8 mouse cellular contexts compared by ENCODE assay signal in the genomic region with DNA sequence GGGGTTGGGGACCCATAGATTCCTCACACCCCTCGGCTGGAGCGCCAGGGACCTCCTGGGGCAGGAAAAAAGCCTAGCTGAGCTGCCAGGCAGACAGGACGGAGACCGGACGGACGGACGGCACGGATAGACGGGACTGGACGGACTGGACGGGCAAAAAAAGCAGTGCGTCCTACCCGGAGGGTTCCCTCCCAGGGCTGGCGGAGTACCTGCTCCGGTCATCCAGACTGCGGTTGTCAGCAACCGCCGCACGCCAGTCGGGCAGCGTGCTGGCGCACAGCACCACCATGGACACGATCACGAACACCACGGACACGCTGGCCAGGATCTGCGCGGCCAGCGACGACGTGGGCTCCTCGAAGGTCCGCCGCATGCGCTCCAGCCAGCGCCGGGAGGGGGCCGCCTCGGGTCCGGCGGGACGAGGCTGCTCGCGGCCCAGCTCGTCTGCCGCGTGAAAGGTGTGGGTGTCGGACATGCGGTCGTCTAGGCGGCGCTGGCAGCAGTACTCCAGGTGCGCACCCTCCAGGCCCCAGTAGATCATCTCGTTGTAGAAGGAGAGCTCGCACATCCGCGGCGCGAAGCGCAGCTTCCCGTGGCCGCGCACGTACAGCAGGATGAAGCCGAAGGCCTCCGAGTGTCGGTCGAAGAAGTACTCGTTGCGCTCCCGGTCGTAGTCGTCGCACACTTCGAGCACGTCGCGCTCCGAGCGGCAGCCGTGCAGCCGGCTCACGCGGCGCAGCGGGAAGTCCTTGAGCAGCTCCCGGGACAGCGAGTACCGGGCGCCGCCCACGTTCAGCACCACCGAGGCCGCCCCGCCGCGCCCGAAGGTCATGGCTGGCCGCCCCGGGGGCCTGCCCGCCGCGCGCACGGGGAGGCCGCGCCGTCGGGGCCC. TPM values are rescaled to one million over a fixed set of nuclear protein-coding genes. Genes with fewer than 3 reads are reported as not detected.
DNase-seq lines count a peak whose midpoint lies in the region; TF ChIP-seq lines count a peak whose summit lies in the region.

No protein-coding gene starts in this region.

- H3K4me3 ChIP-seq in brown adipose tissue, adult 24 weeks (ENCODE audit: insufficient read depth, low read depth, low read length): peak overlapping the region; percentile 54
- H3K4me3 ChIP-seq in left cerebral cortex, adult 2 months: peak overlapping the region; percentile 51

- H3K4me1 ChIP-seq in brown adipose tissue, adult 24 weeks (ENCODE audit: control insufficient read depth, insufficient read depth, insufficient read length, low read length): no peaks in the 10 kb centered on the region; the same call in 1 of the 2 replicates

- DNase-seq in heart, adult 11 months: peak; percentile 86
- no peak for DNase-seq in heart, postnatal 25 days (ENCODE audit: low spot score)
- DNase-seq in heart, postnatal 10 days: peak; percentile 23 to 29
- peak; percentile 27 to 29 for DNase-seq in left cerebral cortex, adult 2 months (ENCODE audit: extremely low spot score in 1 of 2, low spot score in 2 of 2)
- DNase-seq in lung, postnatal 4 days: peak; percentile 24 to 45
- DNase-seq in right cerebral cortex, postnatal 10 days (ENCODE audit: low spot score in 2 of 2): peak; percentile 48 to 56
- DNase-seq in urinary bladder, postnatal 36 days (ENCODE audit: low spot score in 2 of 2): peak; percentile 10 to 22

- intact Hi-C loops in heart, postnatal 25 days (cut with DNase I): loop anchor here (5.0 kb wide), 2 partner anchors 176 to 359 kb away; no protein-coding TSS in a partner anchor
- intact Hi-C loops in heart, postnatal 10 days (cut with DNase I): loop anchor here (5.0 to 10.0 kb wide), 3 partner anchors 176 to 606 kb away; no protein-coding TSS in a partner anchor
- intact Hi-C loops in left cerebral cortex, adult 2 months (cut with DNase I): loop anchor here (2.0 to 5.0 kb wide), 3 partner anchors 76 to 176 kb away; partner anchors contain the start of gene Mta3

- TF ChIP-seq CTCF in left cerebral cortex, adult 2 months (IDR thresholded peaks at IDR 0.05): no peak

- H3K27ac ChIP-seq in brown adipose tissue, adult 24 weeks (replicated peaks; ENCODE audit: low read depth, low read length): no peak overlapping the region
- no peak overlapping the region for H3K27ac ChIP-seq in left cerebral cortex, adult 2 months

RNA-seq across cellular contexts. Expression of gene Kcng3, which starts 0.7 kb away (rescaled TPM):
- total RNA-seq in heart, postnatal 25 days (2021): not detected
- not detected in 2 replicates for polyA plus RNA-seq in brown adipose tissue, adult 24 weeks (2012; ENCODE audit: insufficient read depth, insufficient read length, missing spikeins)
- not detected for total RNA-seq in heart, postnatal 10 days (2021)
- 10 to 100 TPM; 11.6 to 12.0 TPM for total RNA-seq in left cerebral cortex, adult 2 months (2021)

Comparison
In these comparisons a context has a peak if more than half of its experiments do, and no peak if none do; other contexts are left out.
1. RNA of gene Kcng3, which starts 0.7 kb away (total RNA-seq): 11.6 to 12.0 TPM in left cerebral cortex, adult 2 months; not detected in heart, postnatal 10 days and not detected in heart, postnatal 25 days; every median in the first group is over 10 times any median in the second.